Mouse (Mus musculus) E14TG2a.4 (cell line): Measurements from ENCODE around the gene Calhm3.

Experiments
- CTCF ChIP-seq: conservative IDR thresholded peaks from 2 replicates; pipeline ENCODE4 v1.5.1; 2014; ENCODE audit warnings: low read length
- POU5F1 ChIP-seq: IDR thresholded peaks from 2 replicates; pipeline ENCODE4 v1.6.1; 2014; ENCODE audit warnings: low read length, borderline replicate concordance

- no peak for TF ChIP-seq CTCF
- no peak for TF ChIP-seq POU5F1
These were observed 31.1 kb upstream of the Calhm3 start for GRCm38 (mm10) chr19:47188515-47189128.
